Mouse (Mus musculus) mesoderm, embryonic 11.5 days (tissue): ENCODE data around the gene Slco2a1.

Experiments
- DNase-seq: peaks from one replicate; pipeline ENCODE4 v3.0.0-alpha.2; 2012; ENCODE audit warnings: low read depth, low spot score

Gene Slco2a1

GRCm38 (mm10) chr9:103036971-103037391 is 48.5 kb downstream of the Slco2a1 start:
- no peak for DNase-seq

DNA sequence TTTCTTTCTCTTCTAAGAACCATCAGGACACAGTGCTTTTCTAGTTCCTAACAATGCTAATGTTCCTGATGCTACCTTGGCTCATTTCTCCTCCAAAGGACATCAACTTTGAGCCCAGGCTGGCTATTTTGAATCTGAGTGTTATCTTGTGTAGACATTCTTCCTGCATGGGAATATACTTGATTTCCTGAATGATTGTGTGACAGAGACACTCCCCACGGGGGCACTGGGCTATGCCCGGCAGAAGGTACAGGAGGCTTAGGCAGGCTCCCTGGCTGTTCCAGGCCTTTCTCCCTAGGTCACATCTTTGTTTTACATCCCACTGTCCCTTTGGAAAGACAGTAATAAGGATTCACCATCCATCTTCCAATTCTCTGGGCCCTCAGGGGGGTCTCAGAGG is 49.8 kb downstream of the Slco2a1 start:
- DNase-seq = no peak

DNA sequence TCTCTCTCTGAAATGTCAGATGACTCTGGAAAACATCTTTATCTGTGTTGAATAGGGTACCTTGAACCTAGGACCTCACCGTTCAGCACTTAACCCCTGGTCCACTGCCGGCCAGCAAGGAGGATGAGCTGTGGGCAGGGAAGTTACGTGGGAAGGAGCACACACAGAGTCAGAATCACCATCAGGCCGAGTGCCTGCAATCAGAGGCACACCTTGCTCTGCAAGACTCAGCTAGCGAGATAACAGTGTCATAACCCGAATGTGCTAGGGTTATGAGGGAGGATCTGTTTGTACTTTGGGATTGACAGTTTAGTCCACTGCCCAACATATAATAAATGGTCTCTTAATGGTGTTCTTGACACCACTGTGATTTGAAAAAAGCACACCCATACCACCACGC is 50.2 kb downstream of the Slco2a1 start:
- DNase-seq = no peak

DNA sequence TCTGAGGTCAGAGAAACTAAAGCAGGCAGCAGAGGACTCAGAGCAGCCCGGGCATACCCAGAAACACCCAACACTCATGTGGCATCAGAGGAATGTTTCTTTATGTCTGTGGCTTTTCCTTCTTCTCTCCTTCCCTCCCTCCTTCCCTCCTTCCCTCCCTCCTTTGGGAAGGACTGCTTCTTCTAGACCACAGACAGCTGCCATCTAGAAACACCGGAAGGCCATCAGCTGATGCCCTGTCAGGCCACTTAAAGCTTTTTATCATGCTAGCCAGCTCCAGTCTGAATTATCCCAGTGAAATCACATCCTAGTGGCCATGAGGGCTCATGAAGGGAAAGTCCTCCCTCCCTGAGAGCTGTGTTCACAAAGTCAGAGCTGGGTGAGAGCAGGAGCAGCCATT is 52.1 kb downstream of the Slco2a1 start:
- no peak for DNase-seq

- DNase-seq = no peak
These were observed 56.9 kb downstream of the Slco2a1 start for GRCm38 (mm10) chr9:103045406-103045805.

GRCm38 (mm10) chr9:103049049-103049511 is 60.6 kb downstream of the Slco2a1 start:
- no peak for DNase-seq

GRCm38 (mm10) chr9:103053829-103054228 is 65.3 kb downstream of the Slco2a1 start:
- no peak for DNase-seq

DNA sequence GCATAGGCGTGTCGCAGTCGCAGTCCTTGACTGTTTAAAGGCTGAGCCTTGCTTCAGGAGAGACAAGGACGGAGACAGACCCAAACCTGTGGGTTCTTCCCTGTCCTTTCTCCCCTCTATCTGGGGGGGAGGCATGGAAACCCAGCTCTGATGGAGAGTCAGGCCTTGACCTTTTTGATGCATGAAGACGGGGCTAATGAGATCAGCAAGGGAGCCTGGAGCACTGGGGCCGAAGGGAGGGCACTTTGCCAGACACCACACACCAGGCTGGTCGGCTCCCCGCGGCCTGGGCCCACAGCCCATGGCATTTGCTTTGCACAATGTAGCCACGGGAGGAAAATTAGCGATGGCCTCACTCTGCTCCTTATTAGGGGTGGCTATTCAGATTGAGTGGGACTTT is 66.5 kb downstream of the Slco2a1 start:
- no peak for DNase-seq

DNA sequence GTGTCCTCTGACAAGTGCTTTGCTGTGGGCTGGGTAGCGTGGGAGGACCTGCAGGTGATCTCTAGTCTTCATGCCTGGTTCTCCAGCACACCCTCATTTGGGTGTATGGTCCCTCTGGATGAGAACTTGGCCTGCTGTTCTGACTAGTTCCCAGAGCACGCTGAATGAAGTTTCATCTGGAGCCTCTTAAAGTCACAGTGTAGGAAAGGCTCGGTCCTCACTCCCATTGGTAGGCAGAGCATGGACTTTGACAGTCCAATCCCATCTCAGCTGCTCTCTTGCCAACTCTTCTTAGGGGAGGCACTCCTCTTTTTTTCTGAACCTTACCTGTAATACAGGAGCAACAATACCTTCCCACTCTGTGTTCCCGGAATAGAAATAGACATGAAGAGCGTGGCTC is 67.7 kb downstream of the Slco2a1 start:
- DNase-seq = no peak

DNA sequence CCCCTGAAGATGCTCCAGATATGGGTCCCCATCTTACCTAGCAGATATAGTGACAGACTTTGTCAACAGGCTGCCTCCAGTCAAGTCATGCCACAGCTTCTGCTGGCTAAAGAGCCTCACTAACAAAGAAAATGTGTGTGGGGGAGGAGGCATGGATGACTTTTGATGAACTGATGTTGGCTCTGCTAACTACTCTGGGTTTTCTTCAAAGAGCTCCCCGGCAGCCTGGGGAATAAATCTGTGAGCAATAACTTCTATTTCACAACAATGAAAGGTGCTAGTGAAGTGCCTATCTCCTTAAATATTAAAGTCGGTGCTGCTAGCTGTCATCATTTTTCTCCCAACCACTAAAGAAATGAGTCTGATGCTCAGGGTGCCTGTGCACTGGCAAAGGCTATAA is 72.0 kb downstream of the Slco2a1 start:
- DNase-seq = no peak

DNA sequence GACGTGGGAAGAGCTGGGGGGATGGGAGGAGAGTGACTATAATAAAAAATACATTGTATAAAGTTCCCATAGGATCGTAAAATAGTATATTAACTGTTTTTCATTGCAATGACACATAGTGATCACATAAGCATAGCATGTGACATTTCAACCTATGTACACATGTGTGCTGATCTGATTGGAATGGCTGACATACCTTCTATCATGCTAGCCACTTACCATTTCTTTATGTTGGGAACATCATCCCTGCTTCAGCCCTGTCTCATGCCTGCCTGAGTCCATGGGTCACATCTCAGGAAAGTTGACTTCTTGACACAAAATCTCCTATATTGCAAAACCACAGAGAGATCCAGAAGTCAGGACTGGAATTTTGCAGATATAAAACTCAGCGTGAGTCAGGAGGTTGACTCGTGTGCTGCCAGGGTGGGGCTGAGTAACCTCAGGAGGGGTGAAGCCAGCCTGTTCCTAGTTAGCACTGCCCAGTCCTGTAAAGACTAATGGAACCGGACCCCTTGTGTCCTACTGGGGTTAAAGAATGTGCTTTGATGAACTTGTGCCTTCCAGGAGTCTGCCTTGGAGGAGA is 73.0 kb downstream of the Slco2a1 start:
- DNase-seq = no peak

- DNase-seq = no peak
These were observed 75.1 kb downstream of the Slco2a1 start for GRCm38 (mm10) chr9:103063591-103063990.

DNA sequence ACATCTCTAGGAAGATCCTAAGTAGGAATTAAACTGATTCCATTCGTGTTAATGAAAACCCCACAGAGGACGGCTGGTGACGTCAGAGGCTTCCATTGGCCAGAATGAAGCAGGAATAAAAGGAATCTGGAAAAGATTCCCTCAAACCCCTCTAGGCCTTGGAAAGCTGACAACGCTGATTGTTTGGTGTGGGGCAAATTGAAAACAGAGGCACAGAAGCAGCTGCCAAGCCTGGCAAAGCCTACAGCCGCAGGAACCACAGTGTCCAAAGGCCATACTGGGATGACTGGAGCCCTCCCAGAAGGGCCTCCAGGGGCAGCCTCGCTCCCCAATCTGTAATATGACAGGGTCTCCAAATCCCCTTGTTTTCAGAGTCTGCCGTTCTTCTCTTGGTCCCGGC is 78.3 kb downstream of the Slco2a1 start:
- no peak for DNase-seq

GRCm38 (mm10) chr9:103067651-103068050 is 79.1 kb downstream of the Slco2a1 start:
- no peak for DNase-seq

DNA sequence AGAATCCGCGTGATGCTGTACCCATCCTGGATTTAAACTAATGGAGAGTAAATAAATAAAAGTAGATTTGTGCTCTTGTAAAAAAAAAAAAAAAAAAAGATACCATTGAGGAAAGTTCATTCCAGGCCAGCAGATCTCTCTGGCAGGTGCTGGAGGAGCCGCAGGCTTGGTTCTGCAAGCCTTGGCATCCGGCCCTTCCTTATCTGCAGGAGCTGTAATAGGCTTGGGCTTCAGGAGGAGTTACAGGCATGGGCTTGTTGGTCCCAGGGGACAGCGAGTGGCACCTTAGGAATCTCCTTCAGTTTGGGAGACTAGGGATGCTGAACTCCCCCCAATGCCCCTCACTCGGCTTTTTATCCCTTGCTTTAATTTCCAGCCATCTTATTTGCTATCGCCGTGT is 80.3 kb downstream of the Slco2a1 start:
- DNase-seq = no peak

GRCm38 (mm10) chr9:103071541-103072203 is 83.2 kb downstream of the Slco2a1 start:
- no peak for DNase-seq

DNA sequence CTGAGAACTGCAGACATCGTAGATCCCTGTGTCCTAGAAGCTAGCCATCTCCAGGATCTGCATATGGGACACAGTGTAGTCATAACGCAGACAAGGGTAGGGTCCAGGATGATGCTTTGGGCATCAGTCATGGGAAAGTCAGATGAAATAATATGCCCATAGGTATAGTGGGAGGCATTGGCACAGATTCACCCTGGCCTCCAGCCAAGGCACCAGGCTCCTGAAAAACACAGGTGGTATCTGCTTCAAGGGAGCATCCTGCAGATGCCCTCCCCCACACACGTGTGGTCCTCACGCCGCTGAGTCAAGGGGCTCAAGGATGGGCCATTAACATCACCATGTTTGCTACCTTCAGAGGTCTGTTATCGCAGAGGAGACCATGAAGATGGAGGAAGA is 83.7 kb downstream of the Slco2a1 start:
- DNase-seq = no peak

GRCm38 (mm10) chr9:103072926-103073515 is 84.5 kb downstream of the Slco2a1 start:
- no peak for DNase-seq

- DNase-seq = no peak
These were observed 88.5 kb downstream of the Slco2a1 start for GRCm38 (mm10) chr9:103076836-103077531.

- no peak for DNase-seq
These were observed 89.7 kb downstream of the Slco2a1 start for GRCm38 (mm10) chr9:103078194-103078691.

GRCm38 (mm10) chr9:103080211-103080610 is 91.7 kb downstream of the Slco2a1 start:
- DNase-seq = no peak

- no peak for DNase-seq
These were observed 93.9 kb downstream of the Slco2a1 start for GRCm38 (mm10) chr9:103082246-103082975.
